Comparison of ENCODE assay signal across 17 mouse cellular contexts in the genomic region with DNA sequence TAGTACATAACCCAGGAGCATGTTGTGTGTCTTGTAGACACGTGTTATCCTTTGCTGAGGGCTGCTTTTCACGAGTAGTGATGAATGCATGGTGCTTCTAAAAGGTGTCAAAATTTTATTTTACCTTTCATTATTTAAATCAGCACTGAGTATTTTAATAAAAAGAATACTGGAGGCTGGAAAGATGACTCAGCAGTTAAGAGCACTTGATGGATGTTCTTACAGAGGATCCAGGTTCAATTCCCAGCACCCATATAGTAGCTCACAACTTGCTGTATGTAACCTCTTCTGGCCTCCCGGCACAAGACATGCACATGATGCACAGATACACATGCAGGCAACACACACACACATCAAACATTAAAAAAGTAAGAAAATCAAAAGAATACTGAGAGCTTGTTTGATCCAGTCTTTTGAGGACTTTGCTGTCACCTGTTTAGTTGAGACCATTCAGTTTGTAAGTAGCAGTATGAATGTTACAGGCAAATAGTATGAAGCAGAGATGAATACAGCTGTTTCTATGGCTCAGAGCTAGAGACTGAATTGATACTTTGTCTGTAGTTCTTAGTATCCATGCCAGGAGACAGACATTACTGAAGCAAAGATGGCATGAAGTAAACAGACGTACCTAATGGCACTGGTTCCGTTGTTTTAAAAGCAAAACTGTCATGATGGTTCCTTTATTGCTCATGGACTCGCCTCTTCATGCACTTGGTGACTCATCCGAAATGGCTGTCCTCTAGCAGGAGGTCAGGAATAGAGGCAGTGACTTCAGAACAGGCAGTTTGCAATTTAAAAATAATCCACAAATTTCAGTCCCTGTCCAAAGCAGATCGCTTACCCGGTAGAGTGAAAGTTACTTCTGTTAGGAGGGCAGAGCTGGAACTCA. TPM values are rescaled to one million over a fixed set of nuclear protein-coding genes. Genes with fewer than 3 reads are reported as not detected.
DNase-seq lines count a peak whose midpoint lies in the region; ATAC-seq and TF ChIP-seq lines count a peak whose summit lies in the region.
"Had no signal": no experiment of that assay in that cellular context is flagged by ENCODE, and none has a peak within 500 bp of the region (broad histone marks: within the 10 kb centered on the region; RNA-seq: fewer than 3 reads in every experiment).

No protein-coding gene starts in this region.

- peak; percentile 65 for DNase-seq in adrenal gland, adult 2 months
- DNase-seq in adrenal gland, postnatal 4 days (ENCODE audit: low spot score in 2 of 2): no peak
- no peak for DNase-seq in heart, postnatal 36 days
- peak; percentile 57 for DNase-seq in skeletal muscle tissue, adult 2 months (ENCODE audit: low read depth, low spot score)
- no peak for DNase-seq in lung, adult 2 months
- DNase-seq: B cell, adult 2 months; cerebellum, adult 9-11 months; gastrocnemius, postnatal 14 days; retina, postnatal 1 day had no signal

- no peak for TF ChIP-seq CTCF in bone marrow macrophage, adult 2 months (IDR thresholded peaks at IDR 0.05; ENCODE audit: low read depth, low read length)
- TF ChIP-seq CTCF in lung, adult 2 months (IDR thresholded peaks at IDR 0.05; ENCODE audit: insufficient read depth, low read length): no peak

- H3K27me3 ChIP-seq in heart, embryonic 15.5 days: no peaks in the 10 kb centered on the region
- no peaks in the 10 kb centered on the region for H3K27me3 ChIP-seq in forebrain, embryonic 16.5 days (replicated peaks; ENCODE audit: control insufficient read depth, insufficient read depth, low read length)
- H3K27me3 ChIP-seq: hindbrain, embryonic 13.5 days; midbrain, embryonic 15.5 days; neural tube, embryonic 13.5 days had no signal

- H3K4me1 ChIP-seq in heart, embryonic 15.5 days (replicated peaks): peaks cover 42% of the 10 kb centered on the region
- peaks cover 33% of the 10 kb centered on the region for H3K4me1 ChIP-seq in bone marrow macrophage, adult 2 months (ENCODE audit: control insufficient read depth, insufficient read depth, low read length)
- peaks cover 26% of the 10 kb centered on the region for H3K4me1 ChIP-seq in lung, adult 2 months (ENCODE audit: control insufficient read depth, insufficient read depth, low read length)
- H3K4me1 ChIP-seq in forebrain, embryonic 16.5 days (replicated peaks; ENCODE audit: control insufficient read depth, insufficient read depth, low read length): no peaks in the 10 kb centered on the region

- H3K36me3 ChIP-seq in heart, embryonic 15.5 days: peaks cover 3% of the 10 kb centered on the region
- H3K36me3 ChIP-seq in forebrain, embryonic 16.5 days (ENCODE audit: control insufficient read depth, insufficient read depth): no peaks in the 10 kb centered on the region
- H3K36me3 ChIP-seq: hindbrain, embryonic 13.5 days; midbrain, embryonic 15.5 days; neural tube, embryonic 13.5 days had no signal

- H3K27ac ChIP-seq in heart, embryonic 15.5 days: peak overlapping the region; percentile 46
- H3K27ac ChIP-seq in bone marrow macrophage, adult 2 months (ENCODE audit: insufficient read depth, low read depth, low read length): peak overlapping the region; percentile 49
- H3K27ac ChIP-seq in forebrain, embryonic 16.5 days (ENCODE audit: low read length): no peak overlapping the region
- H3K27ac ChIP-seq: forebrain, embryonic 10.5 days; hindbrain, embryonic 13.5 days; midbrain, embryonic 15.5 days; neural tube, embryonic 13.5 days had no signal

- no peak overlapping the region for H3K4me3 ChIP-seq in heart, embryonic 15.5 days
- no peak overlapping the region; the same call in 1 of the 2 replicates for H3K4me3 ChIP-seq in bone marrow macrophage, adult 2 months (ENCODE audit: insufficient read depth, low read length)
- H3K4me3 ChIP-seq in lung, adult 2 months (replicated peaks; ENCODE audit: extremely low read depth, low read depth, low read length): no peak overlapping the region
- no peak overlapping the region for H3K4me3 ChIP-seq in forebrain, embryonic 16.5 days (replicated peaks; ENCODE audit: low read length)
- H3K4me3 ChIP-seq: forebrain, embryonic 10.5 days; hindbrain, embryonic 13.5 days; midbrain, embryonic 15.5 days; neural tube, embryonic 13.5 days had no signal

- no peaks in the 10 kb centered on the region for H3K9me3 ChIP-seq in heart, embryonic 15.5 days (replicated peaks)
- no peaks in the 10 kb centered on the region for H3K9me3 ChIP-seq in forebrain, embryonic 16.5 days (ENCODE audit: control insufficient read depth, low read length)
- H3K9me3 ChIP-seq: forebrain, embryonic 10.5 days; hindbrain, embryonic 13.5 days; midbrain, embryonic 15.5 days; neural tube, embryonic 13.5 days had no signal

- WGBS in heart, embryonic 15.5 days: 72% methylated on average over 9 of the region's 9 CpGs
- 59% methylated on average over 9 of the region's 9 CpGs for WGBS in lung, adult 2 months
- WGBS in forebrain, embryonic 16.5 days: 87% methylated on average over 9 of the region's 9 CpGs

- TF ChIP-seq POLR2A in bone marrow macrophage, adult 2 months (IDR thresholded peaks at IDR 0.05; ENCODE audit: borderline replicate concordance, low read depth, low read length): no peak
- no peak for TF ChIP-seq POLR2A in lung, adult 2 months (IDR thresholded peaks at IDR 0.05; ENCODE audit: borderline replicate concordance, extremely low read depth, low read depth, low read length)

- no peak overlapping the region for H3K4me2 ChIP-seq in heart, embryonic 15.5 days
- no peak overlapping the region for H3K4me2 ChIP-seq in forebrain, embryonic 16.5 days (ENCODE audit: low read length)
- H3K4me2 ChIP-seq: hindbrain, embryonic 13.5 days; liver, embryonic 11.5 days; midbrain, embryonic 15.5 days; neural tube, embryonic 13.5 days had no signal

- intact Hi-C loops in heart, postnatal 36 days (cut with DNase I): no loop called here

- H3K9ac ChIP-seq in heart, embryonic 15.5 days: no peak overlapping the region
- no peak overlapping the region for H3K9ac ChIP-seq in forebrain, embryonic 16.5 days (replicated peaks; ENCODE audit: low read depth, low read length)
- H3K9ac ChIP-seq: hindbrain, embryonic 13.5 days; midbrain, embryonic 15.5 days; neural tube, embryonic 13.5 days had no signal

- no peak for ATAC-seq in heart, embryonic 15.5 days (replicated peaks; ENCODE audit: insufficient number of reproducible peaks, insufficient read depth, low FRiP score, low read depth)
- no peak for ATAC-seq in forebrain, embryonic 16.5 days
- ATAC-seq: midbrain, embryonic 15.5 days had no signal

RNA-seq across cellular contexts. Expression of a gene that starts 39.1 kb away (rescaled TPM):
- 10 to 100 TPM; 60.5 to 97.8 TPM for total RNA-seq in adrenal gland, adult 2 months (2021)
- polyA plus RNA-seq in adrenal gland, adult 2 months (2012; rRNA removed): 20.5 and 32.0 TPM in 2 replicates
- total RNA-seq in adrenal gland, postnatal 4 days (2021): 10 to 100 TPM; 86.3 to 92.5 TPM
- polyA plus RNA-seq in heart, embryonic 15.5 days (2015; fragmentation: Nextera tagmentation; extraction: Ambion mirVana): 7.1 and 7.3 TPM in 2 replicates
- 10 to 100 TPM; 64.4 to 71.8 TPM for total RNA-seq in heart, postnatal 36 days (2021)
- polyA plus RNA-seq in bone marrow macrophage, adult 2 months (2012; ENCODE audit: insufficient read depth, insufficient read length, missing spikeins): 29.8 and 34.4 TPM in 2 replicates
- 26.1 and 32.4 TPM in 2 replicates for polyA plus RNA-seq in lung, adult 2 months (2012; rRNA removed)
- polyA plus RNA-seq in forebrain, embryonic 16.5 days (2015; fragmentation: Nextera tagmentation; extraction: Ambion mirVana): 12.8 TPM in 2 replicates

Comparison
In these comparisons a context has a peak if more than half of its experiments do, and no peak if none do; other contexts are left out.
1. DNase-seq: peak in adrenal gland, adult 2 months (single experiment) and skeletal muscle tissue, adult 2 months (single experiment); none in adrenal gland, postnatal 4 days (0 of 2), heart, postnatal 36 days (0 of 2) and lung, adult 2 months (single experiment).